Mouse (Mus musculus): ENCODE data around the gene P2rx4. TPM values are rescaled to one million over a fixed set of nuclear protein-coding genes. Genes with fewer than 3 reads are reported as not detected.

P2rx4 gene
- polyA plus RNA-seq, 1 experiment from 2014 or later = 6.2 TPM

DNA sequence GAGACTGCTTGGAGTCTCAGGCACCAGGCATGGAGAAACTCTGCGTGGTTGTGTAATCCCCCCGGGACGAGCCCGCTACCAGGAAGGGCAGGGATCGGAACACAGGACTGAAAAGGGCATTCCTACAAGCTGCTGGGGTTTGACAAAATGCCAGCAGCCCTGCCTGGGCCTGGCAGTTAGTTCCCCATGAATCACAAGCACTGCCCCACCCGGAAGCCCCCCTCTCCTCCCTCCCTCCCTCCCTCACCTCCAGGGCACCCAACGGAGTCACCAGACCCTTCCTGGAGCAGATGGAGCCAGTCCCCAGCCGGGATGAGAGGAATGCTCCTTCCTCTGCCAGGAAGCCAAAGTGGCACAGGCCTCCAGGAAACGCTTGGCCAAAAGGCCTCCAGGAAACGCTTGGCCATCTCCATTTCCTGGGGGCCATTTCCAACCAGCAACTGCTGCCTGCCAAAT is 63.5 kb downstream of the P2rx4 start:
- Histone ChIP-seq H3K27me3 (ENCODE audit: insufficient read depth, poor library complexity, severe bottlenecking) (no peaks in the 10 kb centered on the region), H3K4me3 (no peak overlapping the region), H3K9me3 (no peaks in the 10 kb centered on the region), H3K36me3 (peaks cover 55% of the 10 kb centered on the region), H3K4me1 (replicated peaks) (peaks cover 8% of the 10 kb centered on the region; the same call in 1 of the 2 replicates), H3K27ac (no peak overlapping the region; the same call in 1 of the 2 replicates)
- DNase-seq (ENCODE audit: low spot score) = no peak
- WGBS = 78% methylated on average over 10 of the region's 10 CpGs

DNA sequence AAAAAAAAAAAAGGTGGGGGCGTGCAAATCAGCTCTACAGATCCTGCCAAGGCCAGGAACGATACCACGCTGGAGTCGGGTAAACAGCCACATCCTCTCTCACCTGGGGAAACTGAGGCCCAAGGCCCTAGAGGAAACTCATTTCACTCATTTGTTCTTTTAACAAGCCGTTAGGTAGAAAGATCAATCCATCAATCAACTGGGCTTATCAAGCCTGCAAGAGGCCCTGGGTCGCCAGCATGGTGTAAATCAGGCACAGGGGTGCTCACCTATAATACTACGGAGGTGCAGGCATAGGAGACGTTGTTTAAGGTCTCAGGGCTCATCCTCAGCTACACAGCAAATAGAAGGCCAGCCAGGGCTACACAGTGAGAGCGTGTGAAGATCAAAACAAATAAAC is 64.1 kb downstream of the P2rx4 start:
- no peak for DNase-seq (ENCODE audit: low spot score)
- no peak overlapping the region for H3K27ac ChIP-seq
- peaks cover 55% of the 10 kb centered on the region for H3K36me3 ChIP-seq
- peaks cover 8% of the 10 kb centered on the region; the same call in 1 of the 2 replicates for H3K4me1 ChIP-seq (replicated peaks)
- H3K9me3 ChIP-seq = no peaks in the 10 kb centered on the region
- WGBS = 88% methylated on average over 9 of the region's 9 CpGs
- H3K4me3 ChIP-seq = no peak overlapping the region
- H3K27me3 ChIP-seq (ENCODE audit: insufficient read depth, poor library complexity, severe bottlenecking) = no peaks in the 10 kb centered on the region

DNA sequence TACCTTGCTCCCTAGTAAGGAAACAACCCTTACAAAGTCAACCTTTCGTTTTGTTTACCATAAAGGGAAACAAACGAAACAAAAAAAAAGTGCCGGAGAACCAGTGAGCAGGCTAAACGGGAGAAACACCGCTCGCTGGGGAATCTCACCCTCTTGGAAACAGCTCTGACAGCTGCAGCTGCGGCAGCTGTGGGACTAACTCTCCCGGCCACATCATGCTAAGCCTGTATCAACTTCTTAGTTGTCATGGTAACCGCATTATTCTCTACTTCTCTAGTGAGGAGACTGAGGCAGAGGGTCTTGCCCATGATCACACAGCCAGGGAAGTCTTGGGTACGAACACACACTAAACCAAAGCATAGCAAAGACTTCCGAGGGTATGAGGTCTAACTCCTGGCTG is 66.4 kb downstream of the P2rx4 start:
- H3K9me3 ChIP-seq = no peaks in the 10 kb centered on the region
- H3K4me3 ChIP-seq = no peak overlapping the region
- H3K36me3 ChIP-seq = peaks cover 49% of the 10 kb centered on the region
- peaks cover 17% of the 10 kb centered on the region for H3K4me1 ChIP-seq (replicated peaks)
- 90% methylated on average over 11 of the region's 11 CpGs for WGBS
- no peak overlapping the region for H3K27ac ChIP-seq
- peaks cover 9% of the 10 kb centered on the region; the same call in 1 of the 2 replicates for H3K27me3 ChIP-seq (ENCODE audit: insufficient read depth, poor library complexity, severe bottlenecking)
- no peak for DNase-seq (ENCODE audit: low spot score)

DNA sequence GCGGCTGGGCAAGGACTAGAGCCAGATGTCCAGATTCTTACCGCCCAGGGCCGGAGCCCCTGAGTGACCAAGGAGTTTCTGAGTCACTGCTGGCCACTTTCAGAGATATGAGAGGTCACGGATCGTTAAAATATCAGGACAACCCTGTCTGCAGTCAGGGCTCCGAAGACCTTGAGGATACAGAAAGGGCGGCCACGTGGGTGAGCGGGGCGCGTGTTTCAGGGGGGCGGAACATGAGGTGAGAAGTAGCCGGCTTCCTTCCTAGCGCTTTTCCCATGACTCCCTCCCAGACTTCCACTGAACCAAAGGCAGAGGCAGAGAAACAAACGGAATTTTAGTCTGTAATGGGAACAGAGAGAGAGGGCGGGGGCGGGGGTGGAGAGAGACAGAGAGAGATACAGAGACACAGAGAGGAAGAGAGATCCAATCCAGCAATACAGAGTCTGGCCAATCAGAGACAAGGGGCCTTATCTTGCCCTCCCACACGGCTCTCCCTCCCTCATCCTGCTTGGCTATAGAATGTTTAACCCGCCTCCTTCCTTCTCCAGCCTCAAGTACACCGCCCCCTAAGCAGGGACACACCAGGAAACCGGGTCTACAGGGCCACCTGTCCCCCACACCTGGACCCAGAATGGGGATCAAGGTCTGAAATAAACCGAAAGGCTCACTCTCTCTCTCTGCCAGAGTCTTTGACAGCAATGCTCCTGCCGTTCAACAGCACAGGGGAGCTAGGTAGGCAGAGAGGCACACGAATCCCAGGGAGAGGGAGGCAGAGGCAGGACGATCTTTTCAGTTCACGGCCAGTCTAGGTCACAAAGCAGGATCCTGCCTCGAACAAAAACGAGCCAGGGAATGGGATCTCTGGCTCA is 67.6 kb downstream of the P2rx4 start:
- Histone ChIP-seq H3K27ac (no peak overlapping the region), H3K36me3 (peaks cover 37% of the 10 kb centered on the region), H3K4me3 (no peak overlapping the region), H3K4me1 (replicated peaks) (peaks cover 26% of the 10 kb centered on the region), H3K27me3 (ENCODE audit: insufficient read depth, poor library complexity, severe bottlenecking) (peaks cover 9% of the 10 kb centered on the region; the same call in 1 of the 2 replicates), H3K9me3 (no peaks in the 10 kb centered on the region)
- no peak for DNase-seq (ENCODE audit: low spot score)
- WGBS = 77% methylated on average over 28 of the region's 28 CpGs

DNA sequence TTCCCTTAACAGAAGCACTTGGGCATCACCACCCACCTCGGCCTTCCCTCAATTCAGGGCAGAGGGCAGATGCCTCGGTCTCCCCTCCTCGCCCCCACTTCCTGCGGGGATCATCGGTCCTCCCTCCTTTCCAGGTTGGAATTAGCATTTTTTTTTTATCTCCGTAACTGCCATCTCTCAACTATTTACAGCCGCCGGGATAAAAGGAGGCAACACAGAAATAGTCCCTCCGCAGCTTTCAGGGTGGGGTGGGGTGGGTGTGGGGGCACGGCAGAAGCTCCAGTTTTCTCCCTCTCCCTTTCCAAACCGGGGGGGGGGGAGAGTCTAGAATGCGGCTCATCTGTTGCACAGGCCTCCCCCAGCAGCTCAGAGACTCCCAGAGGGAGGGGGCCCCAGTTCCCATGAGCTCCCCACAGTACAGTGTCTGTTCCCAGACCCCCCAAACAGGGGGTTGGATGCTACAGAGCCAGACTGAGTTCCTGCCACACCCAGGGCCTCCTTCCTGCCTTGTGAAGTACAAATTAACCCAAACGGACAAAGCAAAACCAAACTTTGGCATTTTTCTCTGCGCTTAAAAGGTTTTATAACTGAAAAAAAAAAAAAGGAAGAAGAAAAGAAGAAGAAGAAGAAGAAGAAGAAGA is 68.4 kb downstream of the P2rx4 start:
- 82% methylated on average over 14 of the region's 14 CpGs for WGBS
- H3K27ac ChIP-seq = no peak overlapping the region

DNA sequence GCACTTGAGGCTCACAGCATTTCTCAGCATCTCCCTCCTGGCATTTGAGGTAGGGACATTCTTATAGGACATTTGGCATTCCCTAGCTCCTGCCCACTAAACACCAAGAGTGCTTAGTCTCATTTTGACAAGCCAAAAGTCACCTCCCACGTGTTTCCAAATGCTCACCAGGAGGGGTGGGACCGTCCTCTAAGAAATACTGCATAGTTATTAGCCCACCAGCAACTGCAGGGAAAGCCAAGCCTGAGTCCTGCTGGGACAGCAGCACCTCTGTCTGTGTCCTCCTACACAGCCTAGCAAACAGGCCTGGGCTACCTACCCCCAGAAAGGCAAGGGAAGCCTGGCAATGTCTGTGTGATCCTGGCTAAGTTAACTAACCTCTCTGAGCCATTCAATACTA is 70.0 kb downstream of the P2rx4 start:
- WGBS = 49% methylated on average over 2 of the region's 2 CpGs
- no peaks in the 10 kb centered on the region for H3K9me3 ChIP-seq
- peaks cover 29% of the 10 kb centered on the region for H3K36me3 ChIP-seq
- H3K4me3 ChIP-seq = no peak overlapping the region
- no peak overlapping the region for H3K27ac ChIP-seq
- no peak for DNase-seq (ENCODE audit: low spot score)
- peaks cover 19% of the 10 kb centered on the region for H3K4me1 ChIP-seq (replicated peaks)
- H3K27me3 ChIP-seq (ENCODE audit: insufficient read depth, poor library complexity, severe bottlenecking) = peaks cover 13% of the 10 kb centered on the region; the same call in 1 of the 2 replicates

More for the DNA sequence above, 68.4 kb downstream of the P2rx4 start:
- no peak overlapping the region for H3K4me3 ChIP-seq
- H3K9me3 ChIP-seq = no peaks in the 10 kb centered on the region
- DNase-seq (ENCODE audit: low spot score) = no peak
- H3K4me1 ChIP-seq (replicated peaks) = peaks cover 22% of the 10 kb centered on the region
- peaks cover 32% of the 10 kb centered on the region for H3K36me3 ChIP-seq
- H3K27me3 ChIP-seq (ENCODE audit: insufficient read depth, poor library complexity, severe bottlenecking) = peaks cover 13% of the 10 kb centered on the region; the same call in 1 of the 2 replicates

DNA sequence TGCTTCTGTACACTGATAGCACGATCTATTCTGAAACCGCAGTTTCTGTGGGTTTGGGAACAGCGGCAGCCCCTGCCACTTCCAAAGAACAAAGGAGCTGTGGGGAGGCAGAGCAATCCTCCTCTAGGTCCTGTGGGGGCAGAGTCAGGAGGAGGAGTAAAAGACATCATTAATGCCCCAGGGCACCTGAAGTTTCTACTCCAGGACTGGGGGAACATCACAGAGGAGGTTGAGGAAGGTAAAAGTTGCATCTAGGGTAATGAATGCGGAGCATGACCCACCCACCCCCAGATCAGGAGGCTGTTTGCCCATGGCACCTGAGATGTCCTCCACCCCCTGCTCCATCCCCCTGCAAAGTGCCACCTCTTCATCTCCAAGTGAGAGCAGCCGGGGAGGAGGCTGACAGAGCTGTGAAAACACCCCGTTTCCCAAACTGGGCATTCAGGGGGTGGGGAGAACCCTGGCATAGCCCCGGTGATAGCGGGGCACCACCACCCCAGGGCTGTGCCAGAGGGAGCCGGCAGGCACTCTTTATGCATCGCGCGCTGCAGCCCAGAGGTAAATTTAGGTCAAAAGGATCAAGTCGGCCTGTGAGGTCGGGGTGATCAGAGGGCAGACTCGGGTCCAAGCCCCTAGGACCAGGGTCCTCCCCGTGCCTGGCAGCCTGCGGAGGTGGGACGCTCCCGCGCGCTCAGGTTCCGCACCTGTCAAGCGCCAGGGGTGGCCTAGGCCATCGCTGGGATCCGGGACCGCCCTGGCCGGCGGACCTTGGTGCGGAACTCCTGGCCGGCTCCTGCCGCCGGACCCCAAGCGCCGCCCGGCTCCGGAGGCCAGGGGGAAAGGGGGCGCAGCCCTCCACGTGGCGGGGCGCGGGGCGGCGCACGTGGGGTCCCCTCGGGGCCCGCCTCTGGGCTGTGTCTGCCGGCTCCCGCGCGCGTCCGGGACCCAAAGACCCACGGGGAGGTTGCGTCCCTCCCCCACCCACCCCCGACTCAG is 71.2 kb downstream of the P2rx4 start:
- H3K4me1 ChIP-seq (replicated peaks) = peaks cover 19% of the 10 kb centered on the region
- H3K36me3 ChIP-seq = peaks cover 18% of the 10 kb centered on the region
- 2% methylated on average over 55 of the region's 55 CpGs for WGBS
- peak overlapping the region; percentile 86 for H3K4me3 ChIP-seq
- peak overlapping the region; percentile 91 for H3K27ac ChIP-seq
- no peaks in the 10 kb centered on the region for H3K9me3 ChIP-seq
- peak; percentile 55 for DNase-seq (ENCODE audit: low spot score)
- peaks cover 13% of the 10 kb centered on the region; the same call in 1 of the 2 replicates for H3K27me3 ChIP-seq (ENCODE audit: insufficient read depth, poor library complexity, severe bottlenecking)

Other genes with a start within 250 kb of the P2rx4 start
- 38.8 and 41.9 TPM in 2 replicates for gene Atp2a2, start 205.3 kb upstream of the P2rx4 start, polyA plus RNA-seq (2016; fragmentation: Nextera tagmentation; extraction: Ambion mirVana)
- 39.6 and 45.3 TPM in 2 replicates for gene Ift81, start 93.0 kb upstream of the P2rx4 start, polyA plus RNA-seq (2016; fragmentation: Nextera tagmentation; extraction: Ambion mirVana)
- 0.73 and 2.1 TPM in 2 replicates for gene P2rx7, start 63.6 kb upstream of the P2rx4 start, polyA plus RNA-seq (2016; fragmentation: Nextera tagmentation; extraction: Ambion mirVana)
- gene Camkk2, start 71.9 kb downstream of the P2rx4 start, polyA plus RNA-seq (2016; fragmentation: Nextera tagmentation; extraction: Ambion mirVana) = 25.1 and 29.3 TPM in 2 replicates
- 491 and 495 TPM in 2 replicates for gene Anapc5, start 113.8 kb downstream of the P2rx4 start, polyA plus RNA-seq (2016; fragmentation: Nextera tagmentation; extraction: Ambion mirVana)
- gene Rnf34, start 142.5 kb downstream of the P2rx4 start, polyA plus RNA-seq (2016; fragmentation: Nextera tagmentation; extraction: Ambion mirVana) = 47.6 and 48.3 TPM in 2 replicates